Mouse (Mus musculus) spleen, postnatal 36 days (tissue): ENCODE measurements around the gene Phc1.
A peak's percentile ranks its signal among the peaks of the same experiment; 100 is the strongest.
"Not testable (repeated sequence)": the region's sequence is repeated elsewhere in the genome, so short reads cannot be mapped to it uniquely, and the experiment has no call there.

Experiments
- DNase-seq, 2 experiments: peaks; one replicate each; pipeline ENCODE4 v3.0.0; 2022; ENCODE audit warnings: low spot score in 2 of 2, mixed read lengths in 1 of 2

The Phc1 gene

GRCm38 (mm10) chr6:122340349-122341000, at the start of gene Phc1:
Phc1 (minus strand) TSS chr6:122340561.
- DNase-seq, result peak; percentile 8 to 29

- not testable (repeated sequence) for DNase-seq
Measured at GRCm38 (mm10) chr6:122389986-122390385, 49.6 kb upstream of the Phc1 start.

GRCm38 (mm10) chr6:122387177-122388028, 47.0 kb upstream of the Phc1 start:
- DNase-seq, result not testable (repeated sequence)

GRCm38 (mm10) chr6:122385724-122386123, 45.4 kb upstream of the Phc1 start:
- DNase-seq, result no peak

- DNase-seq, result no peak
Measured at GRCm38 (mm10) chr6:122384886-122385285, 44.5 kb upstream of the Phc1 start.

GRCm38 (mm10) chr6:122383211-122383610, 42.9 kb upstream of the Phc1 start:
- no peak for DNase-seq

- no peak for DNase-seq
Measured at GRCm38 (mm10) chr6:122382046-122382445, 41.7 kb upstream of the Phc1 start.

GRCm38 (mm10) chr6:122368245-122368644, 27.9 kb upstream of the Phc1 start:
- DNase-seq, result no peak

- no peak for DNase-seq
Measured at GRCm38 (mm10) chr6:122366976-122367375, 26.6 kb upstream of the Phc1 start.

GRCm38 (mm10) chr6:122366287-122366686, 25.9 kb upstream of the Phc1 start:
- no peak for DNase-seq

- DNase-seq, result no peak
Measured at GRCm38 (mm10) chr6:122365706-122366105, 25.3 kb upstream of the Phc1 start.

- DNase-seq, result no peak
Measured at GRCm38 (mm10) chr6:122357089-122357488, 16.7 kb upstream of the Phc1 start.

GRCm38 (mm10) chr6:122355909-122356308, 15.5 kb upstream of the Phc1 start:
- no peak for DNase-seq

- not testable (repeated sequence) for DNase-seq
Measured at GRCm38 (mm10) chr6:122347326-122347725, 7.0 kb upstream of the Phc1 start.

GRCm38 (mm10) chr6:122346399-122346798, 6.0 kb upstream of the Phc1 start:
- no peak for DNase-seq

GRCm38 (mm10) chr6:122345731-122346130, 5.4 kb upstream of the Phc1 start:
- no peak for DNase-seq

- no peak for DNase-seq
Measured at GRCm38 (mm10) chr6:122344386-122345116, 4.2 kb upstream of the Phc1 start.

- DNase-seq, result peak; percentile 3 to 12
Measured at GRCm38 (mm10) chr6:122343719-122344118, 3.4 kb upstream of the Phc1 start.

GRCm38 (mm10) chr6:122342125-122342524, 1.8 kb upstream of the Phc1 start:
- no peak for DNase-seq

- no peak for DNase-seq
Measured at GRCm38 (mm10) chr6:122341038-122341810, 863 bp upstream of the Phc1 start.

GRCm38 (mm10) chr6:122339648-122340341, 566 bp downstream of the Phc1 start:
- peak; percentile 79 to 82 for DNase-seq
